Mouse (Mus musculus) right cerebral cortex, postnatal 10 days (tissue): ENCODE data around the gene Gmppb.

Source experiments
- DNase-seq, 2 experiments: peaks; one replicate each; pipeline ENCODE4 v3.0.0; 2021; ENCODE audit warnings: low spot score in 2 of 2

The Gmppb gene

GRCm38 (mm10) chr9:108051184-108051930 lies 2.3 kb downstream of the Gmppb start:
- no peak for DNase-seq

GRCm38 (mm10) chr9:108051931-108052220 lies 2.8 kb downstream of the Gmppb start:
- DNase-seq = no peak

GRCm38 (mm10) chr9:108052411-108052810 lies 3.4 kb downstream of the Gmppb start:
- DNase-seq = no peak

- peak; percentile 97 for DNase-seq
Measured at GRCm38 (mm10) chr9:108052885-108053664, 4.0 kb downstream of the Gmppb start, which contains the start of gene Amigo3. Amigo3 (plus strand) TSS chr9:108053159.

- DNase-seq = no peak
Measured at GRCm38 (mm10) chr9:108053665-108054225, 4.7 kb downstream of the Gmppb start.

- no peak for DNase-seq
Measured at GRCm38 (mm10) chr9:108054331-108055040, 5.4 kb downstream of the Gmppb start.

- no peak for DNase-seq
Measured at GRCm38 (mm10) chr9:108055061-108055460, 6.0 kb downstream of the Gmppb start.

GRCm38 (mm10) chr9:108055661-108056237 lies 6.7 kb downstream of the Gmppb start:
- no peak for DNase-seq

- DNase-seq = peak in 1 of 2 experiments; percentile 36
Measured at GRCm38 (mm10) chr9:108056361-108057261, 7.6 kb downstream of the Gmppb start.

- no peak for DNase-seq
Measured at GRCm38 (mm10) chr9:108057262-108057562, 8.2 kb downstream of the Gmppb start.

GRCm38 (mm10) chr9:108058291-108058690 lies 9.2 kb downstream of the Gmppb start:
- no peak for DNase-seq

GRCm38 (mm10) chr9:108062142-108062541 lies 13.1 kb downstream of the Gmppb start:
- no peak for DNase-seq

- DNase-seq = no peak
Measured at GRCm38 (mm10) chr9:108063361-108063760, 14.3 kb downstream of the Gmppb start.

- peak; percentile 75 to 78 for DNase-seq
Measured at GRCm38 (mm10) chr9:108065491-108066011, 16.5 kb downstream of the Gmppb start.

GRCm38 (mm10) chr9:108067199-108067598 lies 18.2 kb downstream of the Gmppb start:
- DNase-seq = no peak

GRCm38 (mm10) chr9:108067900-108068299 lies 18.9 kb downstream of the Gmppb start:
- DNase-seq = peak; percentile 79 to 88

- no peak for DNase-seq
Measured at GRCm38 (mm10) chr9:108069007-108069406, 20.0 kb downstream of the Gmppb start.

GRCm38 (mm10) chr9:108069529-108069928 lies 20.5 kb downstream of the Gmppb start:
- no peak for DNase-seq

GRCm38 (mm10) chr9:108071801-108072200 lies 22.8 kb downstream of the Gmppb start:
- no peak for DNase-seq

- no peak for DNase-seq
Measured at GRCm38 (mm10) chr9:108072481-108072924, 23.5 kb downstream of the Gmppb start.
